Comparison of ENCODE assay signal across 24 mouse cellular contexts in the genomic region with DNA sequence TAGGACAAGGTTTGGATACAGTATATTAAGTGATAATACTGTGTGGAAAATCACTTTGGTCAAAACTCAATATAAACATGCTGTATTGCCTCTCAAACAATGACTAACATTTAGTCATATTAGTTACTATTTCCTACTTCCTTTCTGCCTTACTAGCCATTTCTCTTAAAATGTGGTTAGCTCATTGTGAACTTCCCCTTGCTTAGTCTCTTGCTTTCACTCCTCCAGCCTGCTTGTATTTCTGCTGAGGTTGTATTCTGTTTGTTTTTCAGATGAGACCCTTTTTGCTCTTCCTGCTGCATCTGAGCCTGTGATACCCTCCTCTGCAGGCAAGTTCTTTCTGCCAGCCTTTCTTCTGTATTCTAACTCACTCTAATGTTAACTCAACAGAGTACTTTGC. TPM values are rescaled to one million over a fixed set of nuclear protein-coding genes. Genes with fewer than 3 reads are reported as not detected.
DNase-seq lines count a peak whose midpoint lies in the region; ATAC-seq lines count a peak whose summit lies in the region.
"Had no signal": no experiment of that assay in that cellular context is flagged by ENCODE, and none has a peak within 500 bp of the region (broad histone marks: within the 10 kb centered on the region; RNA-seq: fewer than 3 reads in every experiment).

No protein-coding gene starts in this region.

- H3K4me1 ChIP-seq in hindbrain, embryonic 10.5 days (replicated peaks), result no peaks in the 10 kb centered on the region
- H3K4me1 ChIP-seq: hindbrain, embryonic 12.5 days; limb, embryonic 10.5 days; liver, embryonic 12.5 days had no signal

- no peaks in the 10 kb centered on the region for H3K27me3 ChIP-seq in hindbrain, embryonic 10.5 days (ENCODE audit: insufficient read depth, poor library complexity, severe bottlenecking)
- H3K27me3 ChIP-seq: forebrain, embryonic 12.5 days; hindbrain, embryonic 12.5 days; liver, embryonic 12.5 days; midbrain, embryonic 13.5 days; neural tube, embryonic 15.5 days had no signal

- peaks cover 37% of the 10 kb centered on the region for H3K36me3 ChIP-seq in hindbrain, embryonic 10.5 days

- H3K4me3 ChIP-seq in hindbrain, embryonic 10.5 days, result no peak overlapping the region
- H3K4me3 ChIP-seq: forebrain, embryonic 12.5 days; heart, adult 2 months; hindbrain, embryonic 12.5 days; limb, embryonic 10.5 days; liver, embryonic 12.5 days; midbrain, embryonic 13.5 days; neural tube, embryonic 15.5 days had no signal

- DNase-seq in 416B (ENCODE audit: low read depth), result peak; percentile 74
- DNase-seq in CD4-positive, CD25-positive, alpha-beta regulatory T cell, adult 2 months (ENCODE audit: low read depth, low spot score), result peak; percentile 13
- DNase-seq in adrenal gland, postnatal 36 days, result no peak
- no peak for DNase-seq in urinary bladder, postnatal 10 days (ENCODE audit: low spot score)
- DNase-seq in hindbrain, embryonic 10.5 days (ENCODE audit: low spot score), result no peak
- DNase-seq: adrenal gland, adult 8-10 months; cerebellum, adult 11-12 months; cerebellum, postnatal 25 days; heart, adult 2 months; kidney, postnatal 36 days; lung, embryonic 14.5 days; lung, postnatal 36 days; retina, postnatal 1 day; thymus, postnatal 36 days had no signal

- H3K9me3 ChIP-seq in hindbrain, embryonic 10.5 days, result no peaks in the 10 kb centered on the region
- H3K9me3 ChIP-seq: forebrain, embryonic 12.5 days; hindbrain, embryonic 12.5 days; limb, embryonic 10.5 days; liver, embryonic 12.5 days; midbrain, embryonic 13.5 days; neural tube, embryonic 15.5 days had no signal

- peak; percentile 64; the same call in 1 of the 2 replicates for ATAC-seq in common myeloid progenitor, adult 5-6 weeks (replicated peaks; ENCODE audit: low read depth, poor library complexity, severe bottlenecking)
- ATAC-seq in megakaryocyte, adult 5-6 weeks (ENCODE audit: poor library complexity, severe bottlenecking), result peak; percentile 91
- no peak for ATAC-seq in megakaryocyte-erythroid progenitor cell, adult 5-6 weeks (replicated peaks; ENCODE audit: low FRiP score, low TSS enrichment, poor library complexity, severe bottlenecking)
- ATAC-seq: intestine, embryonic 16.5 days; liver, embryonic 12.5 days; midbrain, embryonic 13.5 days had no signal

- H3K27ac ChIP-seq in hindbrain, embryonic 10.5 days, result no peak overlapping the region
- H3K27ac ChIP-seq: forebrain, embryonic 12.5 days; heart, adult 2 months; hindbrain, embryonic 12.5 days; limb, embryonic 10.5 days; liver, embryonic 12.5 days; midbrain, embryonic 13.5 days; neural tube, embryonic 15.5 days had no signal

RNA-seq across cellular contexts. Expression of gene Rtn4, which starts 12.5 kb away (rescaled TPM):
- total RNA-seq in common myeloid progenitor, adult 5-6 weeks (2017), result 84.0 and 96.0 TPM in 2 replicates
- total RNA-seq in megakaryocyte, adult 5-6 weeks (2015), result 129 and 142 TPM in 2 replicates
- total RNA-seq in megakaryocyte, adult 5-6 weeks (2017), result 128 and 135 TPM in 2 replicates
- total RNA-seq in adrenal gland, postnatal 36 days (2021), result 100 to 1,000 TPM; 312 to 517 TPM
- 66.5 and 67.1 TPM in 2 replicates for polyA plus RNA-seq in hindbrain, embryonic 10.5 days (2016; fragmentation: Nextera tagmentation; extraction: Ambion mirVana)
- total RNA-seq in megakaryocyte-erythroid progenitor cell, adult 5-6 weeks (2014; fragmentation: Nextera tagmentation), result 40.9 and 53.2 TPM in 2 replicates
- 55.1 and 85.9 TPM in 2 replicates for total RNA-seq in megakaryocyte-erythroid progenitor cell, adult 5-6 weeks (2017)

Comparison
In these comparisons a context has a peak if more than half of its experiments do, and no peak if none do; other contexts are left out.
1. DNase-seq: peak in 416B (single experiment) and CD4-positive, CD25-positive, alpha-beta regulatory T cell, adult 2 months (single experiment); none in adrenal gland, postnatal 36 days (0 of 2), urinary bladder, postnatal 10 days (single experiment) and hindbrain, embryonic 10.5 days (single experiment).